Mouse (Mus musculus): ENCODE measurements around the gene Cep68. TPM values are rescaled to one million over a fixed set of nuclear protein-coding genes. Genes with fewer than 3 reads are reported as not detected.

Gene Cep68
- polyA plus RNA-seq, 1 experiment from 2014 or later, result 27.2 TPM

GRCm38 (mm10) chr11:20250476-20251178 lies 1.4 kb upstream of the Cep68 start:
- no peak overlapping the region for H3K9ac ChIP-seq
- H3K27me3 ChIP-seq, result no peaks in the 10 kb centered on the region
- no peak overlapping the region for H3K4me3 ChIP-seq
- H3K36me3 ChIP-seq, result no peaks in the 10 kb centered on the region
- H3K9me3 ChIP-seq, result no peaks in the 10 kb centered on the region
- H3K4me2 ChIP-seq, result no peak overlapping the region
- WGBS, result 77% methylated on average over 6 of the region's 6 CpGs
- H3K27ac ChIP-seq, result no peak overlapping the region
- ATAC-seq (ENCODE audit: insufficient number of reproducible peaks, low FRiP score, low TSS enrichment, low read depth), result no peak
- peaks cover 16% of the 10 kb centered on the region for H3K4me1 ChIP-seq

DNA sequence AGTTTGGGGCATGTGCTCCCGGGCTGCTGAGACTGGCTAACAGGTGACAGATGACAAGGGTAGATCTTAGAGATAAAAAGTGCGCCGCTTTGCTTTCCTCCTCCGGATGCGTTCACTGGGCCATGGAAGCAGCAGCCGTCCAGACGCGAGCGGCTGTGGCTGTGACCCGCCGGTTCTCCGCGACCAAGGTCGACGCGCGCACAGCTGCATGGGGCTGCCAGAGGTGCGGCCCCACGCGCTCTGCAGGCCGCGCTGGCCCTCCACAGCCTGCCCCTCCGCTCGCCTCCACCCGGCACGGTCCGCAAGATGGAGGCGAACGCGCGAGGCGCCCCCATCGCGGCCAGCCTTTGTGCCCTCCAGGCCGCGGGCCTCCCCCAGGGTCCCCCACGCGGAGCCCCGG lies 389 bp downstream of the Cep68 start:
- H3K4me3 ChIP-seq, result peak overlapping the region; percentile 90
- H3K4me2 ChIP-seq, result peak overlapping the region; percentile 80
- no peaks in the 10 kb centered on the region for H3K36me3 ChIP-seq
- H3K9me3 ChIP-seq, result no peaks in the 10 kb centered on the region
- H3K27me3 ChIP-seq, result no peaks in the 10 kb centered on the region
- H3K4me1 ChIP-seq, result peaks cover 26% of the 10 kb centered on the region
- WGBS, result under 1% methylated on average over 34 of the region's 39 CpGs
- peak overlapping the region; percentile 89 for H3K9ac ChIP-seq
- peak; percentile 62 for ATAC-seq (ENCODE audit: insufficient number of reproducible peaks, low FRiP score, low TSS enrichment, low read depth)
- peak overlapping the region; percentile 91 for H3K27ac ChIP-seq

DNA sequence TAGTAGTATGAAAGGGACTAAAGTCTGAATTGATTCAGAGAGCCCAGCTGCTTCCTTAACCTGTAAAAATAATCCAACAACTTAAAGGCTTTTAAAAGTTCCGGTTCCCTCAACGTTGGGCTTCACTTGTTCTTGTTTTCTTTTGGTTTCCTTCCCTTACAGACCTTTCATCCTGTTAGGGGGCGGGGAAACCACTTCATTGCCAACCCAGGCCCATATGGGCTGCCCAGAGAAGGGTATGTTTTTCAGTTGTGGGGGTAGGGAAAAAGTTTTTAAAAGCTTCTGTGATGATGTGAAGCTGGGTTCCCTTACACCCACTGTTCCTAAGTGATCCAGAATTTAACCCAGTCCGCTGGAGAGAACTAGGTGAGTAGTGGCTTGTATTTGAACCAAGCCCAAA lies 952 bp downstream of the Cep68 start:
- Histone ChIP-seq H3K9ac (peak overlapping the region; percentile 89; the same call in 1 of the 2 replicates), H3K4me1 (peaks cover 32% of the 10 kb centered on the region)

DNA sequence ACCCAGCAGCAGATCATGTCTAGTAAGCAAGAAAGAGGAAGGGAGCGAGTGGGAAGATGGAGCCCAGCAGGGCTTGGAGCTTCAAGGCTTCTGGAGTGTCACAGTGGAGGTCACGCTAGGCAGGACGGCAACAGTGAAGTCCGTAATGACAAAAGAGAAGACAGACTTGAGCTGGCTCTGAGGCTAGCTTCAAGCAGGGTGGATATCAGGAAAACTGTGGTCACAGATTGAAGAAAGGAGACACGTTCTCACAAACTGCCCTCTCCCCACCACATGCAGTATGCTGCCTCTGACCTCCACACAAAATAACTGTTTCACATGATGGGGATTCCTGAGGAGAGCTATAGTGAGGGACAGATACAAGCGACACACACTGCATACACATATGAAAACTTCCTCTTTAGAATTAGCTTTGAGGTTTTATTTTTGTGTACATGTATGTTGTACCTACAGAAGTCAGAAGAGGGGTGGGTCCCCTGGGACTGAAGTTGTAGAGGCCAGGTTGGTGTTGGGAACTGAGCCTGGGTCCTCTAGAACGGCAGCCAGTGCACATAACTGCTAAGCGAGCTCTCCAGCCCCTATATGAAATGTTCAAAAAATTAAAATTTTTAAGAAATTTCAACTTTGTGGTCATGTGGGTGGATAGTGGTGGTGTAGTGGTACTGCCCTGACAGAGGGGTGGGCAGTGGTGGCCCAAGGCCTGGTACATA lies 1.9 kb downstream of the Cep68 start:
- no peak for ATAC-seq (ENCODE audit: insufficient number of reproducible peaks, low FRiP score, low TSS enrichment, low read depth)
- Histone ChIP-seq H3K4me2 (no peak overlapping the region), H3K4me3 (no peak overlapping the region), H3K27me3 (no peaks in the 10 kb centered on the region), H3K9ac (no peak overlapping the region), H3K27ac (no peak overlapping the region), H3K9me3 (no peaks in the 10 kb centered on the region), H3K36me3 (no peaks in the 10 kb centered on the region), H3K4me1 (peaks cover 39% of the 10 kb centered on the region)
- 84% methylated on average over 8 of the region's 8 CpGs for WGBS

More for the DNA sequence above, 952 bp downstream of the Cep68 start:
- Histone ChIP-seq H3K27ac (peak overlapping the region; percentile 91; the same call in 1 of the 2 replicates), H3K27me3 (no peaks in the 10 kb centered on the region), H3K9me3 (no peaks in the 10 kb centered on the region), H3K36me3 (no peaks in the 10 kb centered on the region), H3K4me2 (peak overlapping the region; percentile 80), H3K4me3 (peak overlapping the region; percentile 90)
- no peak for ATAC-seq (ENCODE audit: insufficient number of reproducible peaks, low FRiP score, low TSS enrichment, low read depth)
- 9% methylated on average over 4 of the region's 4 CpGs for WGBS

DNA sequence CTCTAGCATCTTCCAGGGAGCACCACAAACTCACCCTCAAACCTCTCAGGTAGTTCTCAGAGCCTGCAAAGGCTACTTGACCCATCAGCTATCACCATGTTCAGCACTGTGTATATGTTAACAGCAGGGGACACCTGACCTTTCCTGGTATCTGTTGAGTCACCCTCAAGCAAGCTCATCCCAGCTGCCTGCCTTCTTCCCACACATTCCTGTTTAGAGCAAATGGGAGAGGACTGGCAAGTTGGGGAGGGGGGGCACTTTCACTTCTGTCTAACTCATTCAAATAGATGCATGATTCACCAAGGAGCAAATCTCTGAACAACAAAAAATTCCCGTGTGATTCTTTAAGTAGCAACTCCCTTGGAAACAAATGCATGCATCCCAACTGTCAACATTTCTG lies 2.6 kb downstream of the Cep68 start:
- H3K9ac ChIP-seq, result no peak overlapping the region
- no peaks in the 10 kb centered on the region for H3K27me3 ChIP-seq
- H3K27ac ChIP-seq, result no peak overlapping the region
- H3K4me1 ChIP-seq, result peaks cover 39% of the 10 kb centered on the region
- WGBS, result 71% methylated on average over 1 of the region's 1 CpGs
- no peak overlapping the region for H3K4me3 ChIP-seq
- ATAC-seq (ENCODE audit: insufficient number of reproducible peaks, low FRiP score, low TSS enrichment, low read depth), result no peak
- H3K4me2 ChIP-seq, result no peak overlapping the region
- no peaks in the 10 kb centered on the region for H3K9me3 ChIP-seq
- H3K36me3 ChIP-seq, result peaks cover 5% of the 10 kb centered on the region

GRCm38 (mm10) chr11:20245316-20245715 lies 3.9 kb downstream of the Cep68 start:
- no peak overlapping the region for H3K9ac ChIP-seq
- H3K4me2 ChIP-seq, result no peak overlapping the region
- H3K36me3 ChIP-seq, result peaks cover 16% of the 10 kb centered on the region
- H3K27me3 ChIP-seq, result no peaks in the 10 kb centered on the region
- no peaks in the 10 kb centered on the region for H3K9me3 ChIP-seq
- no peak overlapping the region for H3K27ac ChIP-seq
- H3K4me1 ChIP-seq, result peaks cover 39% of the 10 kb centered on the region
- 84% methylated on average over 6 of the region's 6 CpGs for WGBS
- ATAC-seq (ENCODE audit: insufficient number of reproducible peaks, low FRiP score, low TSS enrichment, low read depth), result no peak
- no peak overlapping the region for H3K4me3 ChIP-seq

GRCm38 (mm10) chr11:20244336-20245290 lies 4.6 kb downstream of the Cep68 start:
- 74% methylated on average over 16 of the region's 16 CpGs for WGBS
- H3K4me3 ChIP-seq, result no peak overlapping the region
- H3K27me3 ChIP-seq, result no peaks in the 10 kb centered on the region
- ATAC-seq (ENCODE audit: insufficient number of reproducible peaks, low FRiP score, low TSS enrichment, low read depth), result no peak
- no peaks in the 10 kb centered on the region for H3K9me3 ChIP-seq
- H3K36me3 ChIP-seq, result peaks cover 23% of the 10 kb centered on the region
- no peak overlapping the region; the same call in 1 of the 2 replicates for H3K27ac ChIP-seq
- no peak overlapping the region for H3K9ac ChIP-seq
- H3K4me2 ChIP-seq, result no peak overlapping the region
- peaks cover 39% of the 10 kb centered on the region for H3K4me1 ChIP-seq

DNA sequence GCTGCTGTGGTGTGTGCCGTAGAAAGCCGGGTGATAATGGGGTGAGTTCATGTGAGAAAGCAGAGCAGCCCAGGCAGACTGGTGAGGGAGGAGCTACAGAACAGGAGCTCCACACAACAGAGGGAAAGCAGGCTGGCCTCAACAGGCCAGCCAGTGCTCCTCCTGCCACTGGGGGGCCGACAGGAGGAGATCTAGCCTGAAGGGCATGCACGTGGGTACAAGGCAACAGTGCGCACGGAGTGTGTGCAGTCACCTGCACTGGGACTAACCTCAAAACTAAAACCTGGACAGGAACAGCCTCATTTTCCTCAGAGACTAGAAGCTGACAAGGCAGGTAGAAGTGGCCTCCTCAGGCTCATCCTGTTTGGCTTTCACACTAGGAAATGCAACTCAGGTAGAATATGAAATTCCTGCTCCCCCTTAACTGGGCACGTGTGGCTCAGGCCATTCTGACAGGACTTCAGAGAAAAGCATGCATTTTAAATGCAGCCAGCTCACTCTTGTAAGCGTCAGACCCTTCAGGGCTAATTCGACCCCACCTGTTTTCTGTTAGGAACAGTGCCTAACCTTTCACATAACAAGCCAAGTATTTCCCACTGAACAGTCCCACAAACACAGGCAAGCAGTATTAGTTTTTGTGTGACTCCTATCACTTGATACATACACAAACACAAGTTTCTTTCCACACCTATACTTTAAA lies 5.9 kb downstream of the Cep68 start:
- Histone ChIP-seq H3K9ac (no peak overlapping the region), H3K4me1 (peaks cover 38% of the 10 kb centered on the region), H3K4me3 (no peak overlapping the region), H3K27me3 (no peaks in the 10 kb centered on the region), H3K27ac (0 out of 2 replicates have a peak overlapping the region, but pooled peaks have one; percentile 33), H3K36me3 (peaks cover 36% of the 10 kb centered on the region), H3K4me2 (no peak overlapping the region), H3K9me3 (no peaks in the 10 kb centered on the region)
- WGBS, result 17% methylated on average over 9 of the region's 9 CpGs
- ATAC-seq (ENCODE audit: insufficient number of reproducible peaks, low FRiP score, low TSS enrichment, low read depth), result no peak

DNA sequence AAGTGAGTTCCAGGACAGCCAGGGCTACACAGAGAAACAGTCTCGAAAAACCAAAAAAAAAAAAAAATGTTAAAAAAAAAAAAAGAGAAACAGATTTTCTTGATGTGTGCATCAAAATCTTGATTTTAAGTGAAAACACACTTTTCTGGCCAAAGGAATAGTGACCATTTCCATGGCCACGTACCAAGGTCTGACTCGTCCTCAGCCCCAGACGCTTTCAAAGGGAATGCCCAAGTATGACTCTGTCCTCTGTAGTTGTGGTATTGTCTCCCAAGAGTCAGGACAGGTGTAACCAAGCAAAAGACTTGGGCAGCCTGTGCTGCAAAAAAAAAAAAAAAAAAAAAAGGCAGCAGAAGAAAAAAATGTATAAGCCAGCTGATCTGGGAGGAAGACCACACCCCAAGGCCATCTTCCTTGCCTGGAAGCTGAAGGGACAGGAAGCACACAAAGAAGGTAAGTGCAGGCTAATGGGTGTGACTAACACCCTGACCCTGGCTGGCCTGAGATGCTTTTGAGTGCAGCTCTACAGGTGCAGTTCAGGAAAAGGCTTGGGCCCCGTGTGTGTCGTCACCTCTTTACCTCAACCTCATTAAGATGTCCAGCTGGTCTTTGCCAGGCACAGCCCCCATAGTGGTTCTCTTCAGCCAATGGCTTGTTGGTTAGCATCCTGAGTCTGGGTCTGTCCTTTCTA lies 6.7 kb downstream of the Cep68 start:
- H3K36me3 ChIP-seq, result peaks cover 42% of the 10 kb centered on the region
- WGBS, result 73% methylated on average over 6 of the region's 6 CpGs
- ATAC-seq (ENCODE audit: insufficient number of reproducible peaks, low FRiP score, low TSS enrichment, low read depth), result no peak

DNA sequence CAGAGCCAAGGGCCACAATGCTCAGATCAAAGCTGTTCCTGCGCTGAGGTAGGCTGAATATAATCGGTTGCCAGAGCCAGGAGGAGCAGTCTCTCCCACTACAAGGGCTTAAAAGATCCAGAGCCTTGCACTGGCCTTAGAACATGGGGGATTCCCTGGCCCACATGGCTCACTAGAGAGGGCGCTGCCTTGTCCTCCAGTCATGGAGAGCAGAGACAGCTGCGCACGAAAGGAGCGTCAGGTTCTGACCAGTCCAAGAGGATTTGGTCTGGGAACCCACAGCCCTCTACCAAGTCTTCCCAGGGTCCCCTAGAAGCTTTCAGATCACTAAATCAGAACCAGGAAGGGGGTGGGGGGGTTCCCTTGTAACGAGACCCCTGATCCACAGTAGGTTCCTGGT lies 7.9 kb downstream of the Cep68 start:
- WGBS, result 97% methylated on average over 7 of the region's 7 CpGs
- no peak for ATAC-seq (ENCODE audit: insufficient number of reproducible peaks, low FRiP score, low TSS enrichment, low read depth)

More for the DNA sequence above, 6.7 kb downstream of the Cep68 start:
- no peak overlapping the region for H3K27ac ChIP-seq
- peaks cover 31% of the 10 kb centered on the region for H3K4me1 ChIP-seq
- H3K9ac ChIP-seq, result no peak overlapping the region
- H3K4me2 ChIP-seq, result no peak overlapping the region
- no peak overlapping the region for H3K4me3 ChIP-seq
- H3K9me3 ChIP-seq, result no peaks in the 10 kb centered on the region
- no peaks in the 10 kb centered on the region for H3K27me3 ChIP-seq

GRCm38 (mm10) chr11:20240331-20240730 lies 8.9 kb downstream of the Cep68 start:
- whole genome bisulfite sequencing, result 76% methylated on average over 5 of the region's 5 CpGs

More for the DNA sequence above, 7.9 kb downstream of the Cep68 start:
- H3K27ac ChIP-seq, result no peak overlapping the region
- H3K27me3 ChIP-seq, result no peaks in the 10 kb centered on the region
- H3K36me3 ChIP-seq, result peaks cover 54% of the 10 kb centered on the region
- H3K4me1 ChIP-seq, result peaks cover 26% of the 10 kb centered on the region
- no peaks in the 10 kb centered on the region for H3K9me3 ChIP-seq
- no peak overlapping the region for H3K4me2 ChIP-seq
- no peak overlapping the region for H3K9ac ChIP-seq
- H3K4me3 ChIP-seq, result no peak overlapping the region

More at GRCm38 (mm10) chr11:20240331-20240730, 8.9 kb downstream of the Cep68 start:
- peaks cover 62% of the 10 kb centered on the region for H3K36me3 ChIP-seq
- no peak for ATAC-seq (ENCODE audit: insufficient number of reproducible peaks, low FRiP score, low TSS enrichment, low read depth)
- H3K9ac ChIP-seq, result no peak overlapping the region
- H3K4me2 ChIP-seq, result no peak overlapping the region
- H3K9me3 ChIP-seq, result no peaks in the 10 kb centered on the region
- H3K4me1 ChIP-seq, result peaks cover 23% of the 10 kb centered on the region
- H3K4me3 ChIP-seq, result no peak overlapping the region
- H3K27me3 ChIP-seq, result no peaks in the 10 kb centered on the region
- no peak overlapping the region for H3K27ac ChIP-seq
